Mouse (Mus musculus) embryonic facial prominence, embryonic 15.5 days (tissue): Measurements from ENCODE around the gene Ctdsp2. TPM values are rescaled to one million over a fixed set of nuclear protein-coding genes. Genes with fewer than 3 reads are reported as not detected.

Source experiments
- ATAC-seq: fragments of 200-750 bp; cut with Nextera tagmentation; 2 replicates; pipeline ENCODE4 v1.8.0; 2017; ENCODE audit warnings: low read depth, moderate TSS enrichment; ENCODE audit not compliant: insufficient number of reproducible peaks, low FRiP score, low TSS enrichment
- H3K27ac ChIP-seq: fragments of 300-500 bp; sonication (generic); replicated peaks from 2 replicates; pipeline ENCODE4 v1.5.1; 2015; ENCODE audit warnings: mild to moderate bottlenecking, inconsistent platforms
- H3K27me3 ChIP-seq: fragments of 300-500 bp; sonication (generic); 2 replicates; pipeline ENCODE4 v1.6.1; 2015; ENCODE audit warnings: inconsistent platforms
- H3K36me3 ChIP-seq: fragments of 300-500 bp; sonication (generic); 2 replicates; pipeline ENCODE4 v1.6.1; 2015; ENCODE audit warnings: mild to moderate bottlenecking, inconsistent platforms
- H3K4me1 ChIP-seq: fragments of 300-500 bp; sonication (generic); 2 replicates; pipeline ENCODE4 v1.6.1; 2015; ENCODE audit warnings: inconsistent platforms
- H3K4me2 ChIP-seq: fragments of 300-500 bp; sonication (generic); replicated peaks from 2 replicates; pipeline ENCODE4 v1.6.1; 2015; ENCODE audit warnings: mild to moderate bottlenecking, inconsistent platforms
- H3K4me3 ChIP-seq: fragments of 300-500 bp; sonication (generic); replicated peaks from 2 replicates; pipeline ENCODE4 v1.5.1; 2015; ENCODE audit warnings: mild to moderate bottlenecking, inconsistent platforms
- H3K9ac ChIP-seq: fragments of 300-500 bp; sonication (generic); 2 replicates; pipeline ENCODE4 v1.6.1; 2015; ENCODE audit warnings: inconsistent platforms
- H3K9me3 ChIP-seq: fragments of 300-500 bp; sonication (generic); replicated peaks from 2 replicates; pipeline ENCODE4 v1.6.1; 2016; ENCODE audit warnings: inconsistent platforms
- WGBS: fragments of 180-500 bp; shearing (Covaris S2); methylation state at CpG from one replicate; pipeline ENCODE4 v1.1.7; 2015; 5-methylcytosine and 5-hydroxymethylcytosine counted together
- polyA plus RNA-seq: library from polyadenylated mRNA; unstranded; fragments of >200 nt; fragmentation: Nextera tagmentation; extraction: Ambion mirVana; gene quantifications from 2 replicates; pipeline ENCODE4 v1.2.1, GENCODE M21; 2015

Ctdsp2 gene
- polyA plus RNA-seq, 1 experiment from 2014 or later, result 93.9 TPM

- 84% methylated on average over 5 of the region's 5 CpGs for WGBS
- Histone ChIP-seq H3K36me3 (no peaks in the 10 kb centered on the region), H3K9ac (no peak overlapping the region), H3K9me3 (no peaks in the 10 kb centered on the region), H3K4me2 (no peak overlapping the region), H3K27ac (no peak overlapping the region), H3K4me1 (peaks cover 10% of the 10 kb centered on the region), H3K4me3 (no peak overlapping the region), H3K27me3 (no peaks in the 10 kb centered on the region)
- no peak for ATAC-seq
These were observed 33.0 kb upstream of the Ctdsp2 start for GRCm38 (mm10) chr10:126945531-126945930.

GRCm38 (mm10) chr10:126949824-126950223 lies 28.7 kb upstream of the Ctdsp2 start:
- ATAC-seq, result no peak
- no peak overlapping the region for H3K9ac ChIP-seq
- no peaks in the 10 kb centered on the region for H3K27me3 ChIP-seq
- H3K36me3 ChIP-seq, result no peaks in the 10 kb centered on the region
- no peak overlapping the region for H3K4me2 ChIP-seq
- H3K4me3 ChIP-seq, result no peak overlapping the region
- H3K4me1 ChIP-seq, result peaks cover 20% of the 10 kb centered on the region
- 66% methylated on average over 5 of the region's 5 CpGs for WGBS
- H3K9me3 ChIP-seq, result no peaks in the 10 kb centered on the region
- H3K27ac ChIP-seq, result no peak overlapping the region

- no peak overlapping the region for H3K27ac ChIP-seq
- 78% methylated on average over 4 of the region's 4 CpGs for WGBS
- H3K9me3 ChIP-seq, result no peaks in the 10 kb centered on the region
- no peaks in the 10 kb centered on the region for H3K27me3 ChIP-seq
- no peak overlapping the region for H3K9ac ChIP-seq
- ATAC-seq, result no peak
- no peaks in the 10 kb centered on the region for H3K36me3 ChIP-seq
- H3K4me2 ChIP-seq, result no peak overlapping the region
- peaks cover 20% of the 10 kb centered on the region for H3K4me1 ChIP-seq
- H3K4me3 ChIP-seq, result no peak overlapping the region
These were observed 27.9 kb upstream of the Ctdsp2 start for GRCm38 (mm10) chr10:126950572-126950971.

GRCm38 (mm10) chr10:126952375-126952774 lies 26.1 kb upstream of the Ctdsp2 start:
- 100% methylated on average over 1 of the region's 1 CpGs for WGBS
- H3K4me2 ChIP-seq, result no peak overlapping the region

GRCm38 (mm10) chr10:126953029-126953471 lies 25.5 kb upstream of the Ctdsp2 start:
- H3K9ac ChIP-seq, result no peak overlapping the region
- H3K36me3 ChIP-seq, result no peaks in the 10 kb centered on the region
- no peak for ATAC-seq
- H3K4me1 ChIP-seq, result peaks cover 38% of the 10 kb centered on the region
- H3K9me3 ChIP-seq, result no peaks in the 10 kb centered on the region
- H3K4me2 ChIP-seq, result no peak overlapping the region
- 63% methylated on average over 3 of the region's 3 CpGs for WGBS
- no peak overlapping the region for H3K4me3 ChIP-seq
- H3K27ac ChIP-seq, result peak overlapping the region; percentile 75
- H3K27me3 ChIP-seq, result no peaks in the 10 kb centered on the region

More at GRCm38 (mm10) chr10:126952375-126952774, 26.1 kb upstream of the Ctdsp2 start:
- no peak for ATAC-seq
- H3K9ac ChIP-seq, result no peak overlapping the region
- H3K36me3 ChIP-seq, result no peaks in the 10 kb centered on the region
- H3K27ac ChIP-seq, result no peak overlapping the region; the same call in 1 of the 2 replicates
- H3K4me3 ChIP-seq, result no peak overlapping the region
- no peaks in the 10 kb centered on the region for H3K27me3 ChIP-seq
- H3K4me1 ChIP-seq, result peaks cover 32% of the 10 kb centered on the region
- no peaks in the 10 kb centered on the region for H3K9me3 ChIP-seq

GRCm38 (mm10) chr10:126956692-126957358 lies 21.7 kb upstream of the Ctdsp2 start:
- no peak; the same call in 1 of the 2 replicates for ATAC-seq
- H3K4me3 ChIP-seq, result no peak overlapping the region

GRCm38 (mm10) chr10:126957359-126958107 lies 21.0 kb upstream of the Ctdsp2 start:
- ATAC-seq, result peak; percentile 79
- no peak overlapping the region for H3K4me3 ChIP-seq

More at GRCm38 (mm10) chr10:126956692-126957358, 21.7 kb upstream of the Ctdsp2 start:
- H3K9me3 ChIP-seq, result no peaks in the 10 kb centered on the region
- no peaks in the 10 kb centered on the region for H3K27me3 ChIP-seq
- 10% methylated on average over 15 of the region's 15 CpGs for WGBS
- H3K4me1 ChIP-seq, result peaks cover 36% of the 10 kb centered on the region
- no peaks in the 10 kb centered on the region for H3K36me3 ChIP-seq
- H3K4me2 ChIP-seq, result peak overlapping the region; percentile 37
- no peak overlapping the region for H3K9ac ChIP-seq
- H3K27ac ChIP-seq, result peak overlapping the region; percentile 88

GRCm38 (mm10) chr10:126960496-126960895 lies 18.0 kb upstream of the Ctdsp2 start:
- no peaks in the 10 kb centered on the region for H3K27me3 ChIP-seq
- H3K9ac ChIP-seq, result no peak overlapping the region
- H3K4me1 ChIP-seq, result peaks cover 49% of the 10 kb centered on the region
- no peak overlapping the region for H3K4me2 ChIP-seq
- no peak overlapping the region for H3K4me3 ChIP-seq
- WGBS, result 77% methylated on average over 8 of the region's 8 CpGs
- H3K27ac ChIP-seq, result no peak overlapping the region
- no peak for ATAC-seq
- no peaks in the 10 kb centered on the region for H3K9me3 ChIP-seq
- no peaks in the 10 kb centered on the region for H3K36me3 ChIP-seq

More at GRCm38 (mm10) chr10:126957359-126958107, 21.0 kb upstream of the Ctdsp2 start:
- Histone ChIP-seq H3K9ac (no peak overlapping the region), H3K9me3 (no peaks in the 10 kb centered on the region), H3K4me2 (peak overlapping the region; percentile 37), H3K4me1 (peaks cover 43% of the 10 kb centered on the region), H3K36me3 (no peaks in the 10 kb centered on the region), H3K27me3 (no peaks in the 10 kb centered on the region), H3K27ac (peak overlapping the region; percentile 88)
- WGBS, result 6% methylated on average over 25 of the region's 25 CpGs

GRCm38 (mm10) chr10:126961757-126962156 lies 16.8 kb upstream of the Ctdsp2 start:
- Histone ChIP-seq H3K27me3 (no peaks in the 10 kb centered on the region), H3K4me1 (peaks cover 42% of the 10 kb centered on the region), H3K4me2 (peak overlapping the region; percentile 35), H3K27ac (peak overlapping the region; percentile 97), H3K9ac (no peak overlapping the region), H3K9me3 (no peaks in the 10 kb centered on the region), H3K4me3 (no peak overlapping the region), H3K36me3 (no peaks in the 10 kb centered on the region)
- ATAC-seq, result no peak
- 52% methylated on average over 10 of the region's 10 CpGs for WGBS

GRCm38 (mm10) chr10:126962271-126962965 lies 16.1 kb upstream of the Ctdsp2 start:
- 0 out of 2 replicates have a peak overlapping the region, but pooled peaks have one; percentile 6 for H3K4me3 ChIP-seq
- no peaks in the 10 kb centered on the region for H3K36me3 ChIP-seq
- no peaks in the 10 kb centered on the region for H3K9me3 ChIP-seq
- no peak overlapping the region for H3K9ac ChIP-seq
- H3K4me2 ChIP-seq, result peak overlapping the region; percentile 35
- H3K27me3 ChIP-seq, result no peaks in the 10 kb centered on the region
- H3K27ac ChIP-seq, result peak overlapping the region; percentile 97
- 15% methylated on average over 15 of the region's 15 CpGs for WGBS
- peaks cover 36% of the 10 kb centered on the region for H3K4me1 ChIP-seq
- peak; percentile 77 for ATAC-seq

- no peaks in the 10 kb centered on the region for H3K36me3 ChIP-seq
These were observed 15.6 kb upstream of the Ctdsp2 start for GRCm38 (mm10) chr10:126962966-126963330.

More at GRCm38 (mm10) chr10:126962966-126963330, 15.6 kb upstream of the Ctdsp2 start:
- no peaks in the 10 kb centered on the region for H3K27me3 ChIP-seq
- peak overlapping the region; percentile 35; the same call in 1 of the 2 replicates for H3K4me2 ChIP-seq
- H3K27ac ChIP-seq, result peak overlapping the region; percentile 97
- WGBS, result 31% methylated on average over 6 of the region's 6 CpGs
- H3K4me1 ChIP-seq, result peaks cover 31% of the 10 kb centered on the region
- H3K9me3 ChIP-seq, result no peaks in the 10 kb centered on the region
- no peak for ATAC-seq
- H3K9ac ChIP-seq, result no peak overlapping the region
- no peak overlapping the region for H3K4me3 ChIP-seq
